17 mouse cellular contexts compared by ENCODE assay signal in genomic region chrX:164345359-164345938, GRCm38 (mm10). TPM values are rescaled to one million over a fixed set of nuclear protein-coding genes. Genes with fewer than 3 reads are reported as not detected.
"Had no signal": no experiment of that assay in that cellular context is flagged by ENCODE, and none has a peak within 500 bp of the region (broad histone marks: within the 10 kb centered on the region; RNA-seq: fewer than 3 reads in every experiment).

No protein-coding gene starts in this region.

- H3K27ac ChIP-seq: limb, embryonic 13.5 days; liver, embryonic 12.5 days; midbrain, embryonic 10.5 days; neural tube, embryonic 15.5 days; stomach, postnatal 0 days had no signal

- H3K27me3 ChIP-seq: liver, embryonic 12.5 days; neural tube, embryonic 15.5 days had no signal

- DNase-seq: kidney, adult 2 months; kidney, postnatal 36 days; layer of hippocampus, adult 9-11 months; left cerebral cortex, postnatal 4 days; lung, postnatal 10 days; lung, postnatal 4 days; midbrain, embryonic 14.5 days; right cerebral cortex, postnatal 14 days; thymus, postnatal 14 days had no signal

- H3K9ac ChIP-seq: limb, embryonic 13.5 days; liver, embryonic 12.5 days; neural tube, embryonic 15.5 days had no signal

- H3K4me3 ChIP-seq: limb, embryonic 13.5 days; liver, embryonic 12.5 days; midbrain, embryonic 10.5 days; myocyte; neural tube, embryonic 15.5 days had no signal

- H3K4me1 ChIP-seq: limb, embryonic 13.5 days; liver, embryonic 12.5 days; midbrain, embryonic 10.5 days; neural tube, embryonic 15.5 days had no signal

- H3K9me3 ChIP-seq: limb, embryonic 13.5 days; liver, embryonic 12.5 days; midbrain, embryonic 10.5 days; neural tube, embryonic 15.5 days had no signal

- H3K4me2 ChIP-seq: limb, embryonic 13.5 days; liver, embryonic 12.5 days; neural tube, embryonic 15.5 days had no signal

- ATAC-seq: inflammation-experienced regulatory T-cells, adult 6 months; liver, embryonic 12.5 days had no signal

- H3K36me3 ChIP-seq: limb, embryonic 13.5 days; liver, embryonic 12.5 days; midbrain, embryonic 10.5 days; neural tube, embryonic 15.5 days had no signal

RNA-seq across cellular contexts. Expression of gene Vegfd, which starts 27.7 kb away (rescaled TPM):
- total RNA-seq: megakaryocyte, adult 5-6 weeks had no signal
- polyA plus RNA-seq: inflammation-experienced regulatory T-cells, adult 6 months had no signal
